Mouse (Mus musculus) cerebellum, adult 9-11 months (tissue): Measurements from ENCODE around the gene Gm7138.

Source experiments
- DNase-seq: peaks from one replicate; pipeline ENCODE4 v3.0.0; 2022

The Gm7138 gene

DNA sequence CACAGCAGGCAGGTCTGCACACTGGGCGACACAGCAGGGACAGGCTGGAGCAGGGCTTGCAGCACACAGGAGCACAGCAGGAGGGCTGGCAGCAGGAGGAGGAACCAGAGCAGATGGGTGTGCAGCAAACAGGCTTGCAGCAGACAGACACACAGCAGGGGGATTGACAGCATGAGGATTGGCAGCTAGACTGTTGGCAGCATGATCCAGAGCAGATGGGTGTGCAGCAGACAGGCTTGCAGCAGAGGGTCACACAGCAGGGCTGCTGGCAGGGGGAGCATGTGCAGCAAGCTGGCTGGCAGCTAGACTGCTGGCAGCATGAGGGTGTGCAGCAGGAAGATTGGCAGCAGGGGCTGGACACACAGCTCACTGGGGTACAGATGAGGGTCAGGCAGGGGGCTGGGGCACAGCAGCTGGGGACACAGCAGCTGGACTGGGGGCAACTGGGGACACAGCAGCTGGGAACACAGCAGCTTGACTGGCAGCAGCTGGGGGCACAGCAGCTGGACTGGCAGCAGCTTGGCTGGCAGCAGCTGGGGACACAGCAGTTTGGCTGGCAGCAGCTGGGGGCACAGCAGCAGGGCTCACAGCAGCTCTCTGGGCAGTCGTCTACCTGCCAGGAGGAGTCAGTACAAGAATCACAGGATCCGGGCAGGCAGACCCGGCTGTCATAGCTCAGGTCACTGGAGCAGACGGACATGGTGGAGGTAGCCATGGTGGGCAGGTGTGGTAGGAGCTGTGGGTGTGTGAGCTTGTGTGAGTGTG, 34.6 kb downstream of the Gm7138 start, which contains the start of gene Gm18596:
Gene Gm18596, minus strand, starts transcription at position 715 of the 765 bp plus-strand sequence.
- peak; percentile 25 for DNase-seq

DNA sequence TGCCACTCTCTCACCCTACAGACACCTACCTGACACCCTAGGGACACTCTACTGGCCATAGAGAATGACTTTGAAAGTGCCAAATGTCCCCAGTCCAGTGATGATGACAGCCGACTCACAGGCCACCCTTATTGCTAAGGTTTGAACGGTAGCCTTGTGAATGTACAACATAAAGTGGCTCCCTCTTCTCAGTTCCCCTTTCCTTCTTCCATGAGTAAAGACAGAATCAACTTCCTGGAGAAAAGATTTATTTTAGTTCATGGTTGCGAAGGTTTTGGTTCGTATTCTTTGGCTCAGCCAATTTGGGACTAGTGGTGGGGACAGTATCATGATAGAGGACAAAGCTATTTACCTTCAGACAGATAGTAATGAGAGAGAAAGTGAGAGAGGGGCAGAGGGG, 37.8 kb downstream of the Gm7138 start:
- DNase-seq = no peak

DNA sequence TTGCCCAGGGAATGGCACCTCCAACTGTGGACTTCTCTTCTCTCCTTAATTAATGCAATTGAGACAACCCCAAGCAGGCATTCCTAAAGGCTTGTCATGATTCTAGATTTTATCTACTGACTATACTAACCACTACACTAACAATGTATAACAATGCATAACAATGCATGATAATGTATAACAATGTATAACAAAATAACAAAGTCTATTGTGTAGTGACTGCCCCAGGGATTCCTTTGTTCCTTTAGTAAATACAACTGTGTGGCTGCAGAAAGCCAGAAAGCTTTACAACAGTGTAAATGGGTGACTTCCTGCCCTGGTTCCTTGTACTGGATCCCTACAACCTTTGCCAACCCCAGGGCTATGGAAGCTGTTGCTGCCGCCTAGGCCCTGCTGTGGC, 40.8 kb downstream of the Gm7138 start:
- no peak for DNase-seq

DNA sequence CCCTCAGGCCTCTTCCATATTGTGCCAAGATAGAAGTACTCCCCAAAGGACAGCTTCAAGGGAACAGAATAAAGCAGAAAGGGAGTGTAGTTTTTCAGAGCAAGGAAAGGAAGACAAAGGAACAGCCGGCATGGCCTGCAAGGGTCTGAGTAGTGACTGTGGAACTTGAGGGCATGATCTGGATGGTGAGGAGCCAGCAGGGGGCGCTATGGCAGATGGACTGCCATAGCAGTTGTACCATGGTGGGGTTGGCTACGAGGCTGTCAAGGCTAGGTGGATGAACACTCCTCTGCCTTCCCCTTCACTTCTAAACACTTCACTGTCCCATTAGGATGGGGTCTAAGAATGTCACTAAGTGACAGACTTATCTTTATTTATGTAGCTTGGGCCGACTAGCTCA, 47.5 kb downstream of the Gm7138 start:
- DNase-seq = no peak

DNA sequence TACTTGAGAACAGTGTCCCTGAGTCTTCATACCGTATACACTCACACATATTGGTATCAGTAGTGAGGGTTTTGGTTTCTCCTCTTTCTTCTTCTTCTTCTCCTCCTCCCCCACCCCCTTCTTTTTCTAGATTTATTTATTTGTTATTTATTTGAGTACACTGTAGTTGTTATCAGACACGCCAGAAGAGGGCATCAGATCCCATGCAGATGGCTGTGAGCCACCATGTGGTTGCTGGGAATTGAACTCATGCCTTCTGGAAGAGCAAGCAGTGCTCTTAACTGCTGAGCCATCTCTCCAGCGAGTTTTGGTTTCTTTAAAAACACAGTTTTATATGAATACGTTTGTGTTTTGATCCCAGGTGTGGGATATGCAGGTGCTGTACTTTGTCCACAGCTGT, 48.5 kb downstream of the Gm7138 start:
- DNase-seq = no peak
